Mouse (Mus musculus) CH12.LX (cell line): ENCODE measurements around the gene Prepl. TPM values are rescaled to one million over a fixed set of nuclear protein-coding genes. Genes with fewer than 3 reads are reported as not detected.

ENCODE experiments used
- DNase-seq: peaks from one replicate; pipeline ENCODE4 v3.0.0-alpha.2; 2013; ENCODE audit errors: extremely low read depth
- H3K27ac ChIP-seq: 2 replicates; pipeline ENCODE4 v1.5.1; 2012; ENCODE audit warnings: low read depth, mild to moderate bottlenecking, control low read depth, moderate library complexity; ENCODE audit not compliant: insufficient read depth
- H3K27me3 ChIP-seq: replicated peaks from 2 replicates; pipeline ENCODE3; 2012; ENCODE audit warnings: inconsistent platforms
- H3K36me3 ChIP-seq, 2 experiments: replicated peaks in 1 of 2; 2 replicates each; pipeline versions ENCODE3 to v1.6.1; 2012; ENCODE audit warnings: inconsistent platforms in 1 of 2, low read length in 1 of 2, mild to moderate bottlenecking in 1 of 2, mixed read lengths in 1 of 2, moderate library complexity in 1 of 2; ENCODE audit not compliant: control insufficient read depth in 1 of 2, insufficient read depth in 1 of 2
- H3K4me1 ChIP-seq, 2 experiments: 2 replicates each; pipeline ENCODE4 v1.6.1; 2012; ENCODE audit warnings: inconsistent platforms in 1 of 2, moderate library complexity in 1 of 2; ENCODE audit not compliant: insufficient read depth in 2 of 2, control insufficient read depth in 1 of 2
- H3K4me2 ChIP-seq: 2 replicates; pipeline ENCODE4 v1.6.1; 2012; ENCODE audit warnings: low read depth, mild to moderate bottlenecking, control low read depth; ENCODE audit not compliant: poor library complexity, insufficient read depth, severe bottlenecking
- H3K4me3 ChIP-seq, 3 experiments: fragments of 150-350 bp in 1 of 3; sonication (generic) in 1 of 3; replicated peaks in 1 of 3; 2 replicates each; pipeline versions ENCODE3 to v1.5.1; 2011 to 2012; ENCODE audit warnings: low read depth in 2 of 3, low read length in 2 of 3, mild to moderate bottlenecking in 2 of 3, moderate library complexity in 2 of 3, control low read depth in 1 of 3, improper control_type of control experiment in 1 of 3, inconsistent platforms in 1 of 3, mixed read lengths in 1 of 3; ENCODE audit not compliant: poor library complexity in 1 of 3
- H3K79me2 ChIP-seq: replicated peaks from 2 replicates; pipeline ENCODE4 v1.6.1; 2012; ENCODE audit warnings: mild to moderate bottlenecking, moderate library complexity; ENCODE audit not compliant: control insufficient read depth, poor library complexity, insufficient read depth, severe bottlenecking; ENCODE audit errors: extremely low read depth
- H3K9ac ChIP-seq: 2 replicates; pipeline ENCODE4 v1.6.1; 2012; ENCODE audit warnings: low read depth, mild to moderate bottlenecking, control low read depth, moderate library complexity; ENCODE audit not compliant: insufficient read depth
- H3K9me3 ChIP-seq: replicated peaks from 2 replicates; pipeline ENCODE3; 2012; ENCODE audit warnings: low read length, inconsistent platforms, mixed read lengths
- BHLHE40 ChIP-seq: IDR thresholded peaks from 2 replicates; pipeline ENCODE4 v1.6.1; 2011; ENCODE audit warnings: mild to moderate bottlenecking, low read depth, low read length, improper control_type of control experiment
- CHD1 ChIP-seq: IDR thresholded peaks from 2 replicates; pipeline ENCODE4 v1.6.1; 2012; ENCODE audit warnings: low read depth, low read length, improper control_type of control experiment, inconsistent platforms
- CHD2 ChIP-seq: IDR thresholded peaks from 2 replicates; pipeline ENCODE4 v1.6.1; 2011; ENCODE audit warnings: low read length, improper control_type of control experiment
- CTCF ChIP-seq, 2 experiments: IDR thresholded peaks in 1 of 2; conservative IDR thresholded peaks in 1 of 2; 2 replicates each; pipeline ENCODE4 v1.5.1; 2011 to 2012; ENCODE audit warnings: low read depth in 2 of 2, low read length in 2 of 2, improper control_type of control experiment in 1 of 2, inconsistent platforms in 1 of 2, mild to moderate bottlenecking in 1 of 2, moderate library complexity in 1 of 2
- E2F4 ChIP-seq: IDR thresholded peaks from 2 replicates; pipeline ENCODE4 v1.6.1; 2011; ENCODE audit warnings: low read depth, low read length, improper control_type of control experiment; ENCODE audit not compliant: insufficient replicate concordance
- ELF1 ChIP-seq: IDR thresholded peaks from 2 replicates; pipeline ENCODE4 v1.6.1; 2014; ENCODE audit warnings: low read depth, mild to moderate bottlenecking, inconsistent platforms, low read length, improper control_type of control experiment
- ETS1 ChIP-seq: conservative IDR thresholded peaks from 2 replicates; pipeline ENCODE4 v1.6.1; 2012; ENCODE audit warnings: low read depth, mild to moderate bottlenecking, inconsistent platforms, low read length, improper control_type of control experiment, moderate library complexity
- GABPA ChIP-seq: IDR thresholded peaks from 2 replicates; pipeline ENCODE4 v1.6.1; 2012; ENCODE audit warnings: low read depth, low read length, improper control_type of control experiment, inconsistent platforms; ENCODE audit not compliant: insufficient replicate concordance
- IRF4 ChIP-seq: IDR thresholded peaks from 2 replicates; pipeline ENCODE4 v1.6.1; 2014; ENCODE audit warnings: low read depth, mild to moderate bottlenecking, inconsistent platforms, low read length, improper control_type of control experiment
- JUN ChIP-seq: IDR thresholded peaks from 2 replicates; pipeline ENCODE4 v1.6.1; 2011; ENCODE audit warnings: low read depth, mild to moderate bottlenecking, low read length, improper control_type of control experiment, moderate library complexity; ENCODE audit not compliant: insufficient read depth
- JUND ChIP-seq: conservative IDR thresholded peaks from 2 replicates; pipeline ENCODE4 v1.6.1; 2011; ENCODE audit warnings: low read depth, low read length, improper control_type of control experiment
- KAT2A ChIP-seq: IDR thresholded peaks from 2 replicates; pipeline ENCODE4 v1.6.1; 2012; ENCODE audit warnings: low read length, improper control_type of control experiment, inconsistent platforms; ENCODE audit not compliant: insufficient replicate concordance
- MAX ChIP-seq: IDR thresholded peaks from 2 replicates; pipeline ENCODE4 v1.6.1; 2011; ENCODE audit warnings: low read length, improper control_type of control experiment
- MXI1 ChIP-seq: IDR thresholded peaks from 2 replicates; pipeline ENCODE4 v1.6.1; 2011; ENCODE audit warnings: mild to moderate bottlenecking, low read depth, low read length, improper control_type of control experiment
- NELFE ChIP-seq: IDR thresholded peaks from 2 replicates; pipeline ENCODE4 v1.6.1; 2011; ENCODE audit warnings: low read depth, low read length, improper control_type of control experiment
- NRF1 ChIP-seq: IDR thresholded peaks from 2 replicates; pipeline ENCODE4 v1.6.1; 2014; ENCODE audit warnings: low read depth, mild to moderate bottlenecking, inconsistent platforms, low read length, improper control_type of control experiment, moderate library complexity
- PAX5 ChIP-seq: IDR thresholded peaks from 2 replicates; pipeline ENCODE4 v1.6.1; 2012; ENCODE audit warnings: low read length, inconsistent platforms, mixed read lengths
- POLR2A ChIP-seq: IDR thresholded peaks from 2 replicates; pipeline ENCODE4 v1.6.1; 2011; ENCODE audit warnings: low read depth, mild to moderate bottlenecking, improper control_type of control experiment, low read length
- RAD21 ChIP-seq: IDR thresholded peaks from 2 replicates; pipeline ENCODE4 v1.6.1; 2011; ENCODE audit warnings: low read depth, mild to moderate bottlenecking, low read length, improper control_type of control experiment, moderate library complexity
- RCOR1 ChIP-seq: conservative IDR thresholded peaks from 2 replicates; pipeline ENCODE4 v1.6.1; 2012; ENCODE audit warnings: low read depth, mild to moderate bottlenecking, inconsistent platforms, low read length, improper control_type of control experiment
- SIN3A ChIP-seq: IDR thresholded peaks from 2 replicates; pipeline ENCODE4 v1.6.1; 2012; ENCODE audit warnings: low read length, improper control_type of control experiment, inconsistent platforms
- SMC3 ChIP-seq: IDR thresholded peaks from 2 replicates; pipeline ENCODE4 v1.6.1; 2011; ENCODE audit warnings: low read depth, low read length, improper control_type of control experiment
- TCF12 ChIP-seq: IDR thresholded peaks from 2 replicates; pipeline ENCODE4 v1.6.1; 2014; ENCODE audit warnings: low read depth, mild to moderate bottlenecking, inconsistent platforms, low read length, improper control_type of control experiment
- USF1 ChIP-seq: IDR thresholded peaks from 2 replicates; pipeline ENCODE4 v1.6.1; 2014; ENCODE audit warnings: low read depth, mild to moderate bottlenecking, inconsistent platforms, low read length, improper control_type of control experiment
- ZC3H11A ChIP-seq: IDR thresholded peaks from 2 replicates; pipeline ENCODE4 v1.6.1; 2012; ENCODE audit warnings: low read depth, mild to moderate bottlenecking, inconsistent platforms, low read length, improper control_type of control experiment
- ZKSCAN1 ChIP-seq: IDR thresholded peaks from 2 replicates; pipeline ENCODE4 v1.6.1; 2012; ENCODE audit warnings: low read depth, inconsistent platforms, low read length, improper control_type of control experiment, borderline replicate concordance
- ZMIZ1 ChIP-seq: IDR thresholded peaks from 2 replicates; pipeline ENCODE4 v1.6.1; 2012; ENCODE audit warnings: low read depth, mild to moderate bottlenecking, inconsistent platforms, low read length, improper control_type of control experiment
- ZNF384 ChIP-seq: IDR thresholded peaks from 2 replicates; pipeline ENCODE4 v1.6.1; 2012; ENCODE audit warnings: low read depth, low read length, improper control_type of control experiment, inconsistent platforms
- dilution Hi-C: fragments of 300-500 bp; cut with MboI; formaldehyde crosslinking; loops from 2 replicates; pipeline ENCODE4 v1.14.3; 2020; ENCODE audit warnings: low sequenced_read_pairs; ENCODE audit not compliant: extremely low pct_unique_long_range_greater_than_20kb, extremely low pct_ligation_motif_present
- in situ Hi-C: fragments of 300-500 bp; cut with MboI; formaldehyde crosslinking; loops from 3 replicates; pipeline ENCODE4 v1.14.3; 2019; ENCODE audit warnings: low sequenced_read_pairs, low pct_ligation_motif_present, low pct_unique_long_range_greater_than_20kb, mixed read lengths
- polyA plus RNA-seq: library from polyadenylated mRNA; unstranded; fragments of >175 nt; gene quantifications from 2 replicates; pipeline ENCODE4 v1.2.1, GENCODE M21; 2012; ENCODE audit warnings: low read depth; ENCODE audit not compliant: insufficient read length
- total RNA-seq, 2 experiments: library from RNA; depleted of rRNA; stranded (reverse); fragments of 300-350 nt in 1 of 2; fragments of >200 nt in 1 of 2; gene quantifications; 2 replicates each; pipeline ENCODE4 v1.2.3; 2012 to 2014

The Prepl gene
- total and polyA plus RNA-seq, 3 experiments: 7.0 to 22.9 (median 8.5) TPM

DNA sequence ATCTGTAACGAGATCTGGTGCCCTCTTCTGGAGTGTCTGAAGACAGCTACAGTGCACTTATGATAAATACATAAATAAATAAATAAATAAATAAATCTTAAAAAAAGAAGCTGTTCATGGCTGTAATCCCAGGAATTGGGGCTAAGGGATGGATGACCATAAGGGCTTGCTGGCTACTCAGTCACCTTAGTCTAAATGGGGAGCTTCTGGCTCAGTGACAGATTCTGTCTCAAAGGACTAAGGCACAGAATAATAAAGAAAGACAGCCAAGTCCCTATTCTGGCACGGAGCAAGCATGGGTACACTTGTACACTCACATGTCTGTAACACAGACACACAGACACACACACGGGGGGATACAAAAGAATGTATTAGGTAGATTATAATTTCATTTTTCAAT is 10.8 kb downstream of the Prepl start:
- no peak for TF ChIP-seq TCF12
- H3K4me3 ChIP-seq: no peak overlapping the region
- H3K27me3 ChIP-seq: no peaks in the 10 kb centered on the region
- H3K9ac ChIP-seq: no peak overlapping the region
- H3K9me3 ChIP-seq: no peaks in the 10 kb centered on the region
- H3K4me2 ChIP-seq: no peak overlapping the region
- no peak for DNase-seq
- H3K36me3 ChIP-seq: peaks cover 25 to 55% of the 10 kb centered on the region in 2 experiments
- H3K27ac ChIP-seq: no peak overlapping the region
- dilution Hi-C loops: no loop called here
- in situ Hi-C loops: no loop called here
- no peaks in the 10 kb centered on the region for H3K79me2 ChIP-seq
- no peaks in the 10 kb centered on the region for H3K4me1 ChIP-seq

DNA sequence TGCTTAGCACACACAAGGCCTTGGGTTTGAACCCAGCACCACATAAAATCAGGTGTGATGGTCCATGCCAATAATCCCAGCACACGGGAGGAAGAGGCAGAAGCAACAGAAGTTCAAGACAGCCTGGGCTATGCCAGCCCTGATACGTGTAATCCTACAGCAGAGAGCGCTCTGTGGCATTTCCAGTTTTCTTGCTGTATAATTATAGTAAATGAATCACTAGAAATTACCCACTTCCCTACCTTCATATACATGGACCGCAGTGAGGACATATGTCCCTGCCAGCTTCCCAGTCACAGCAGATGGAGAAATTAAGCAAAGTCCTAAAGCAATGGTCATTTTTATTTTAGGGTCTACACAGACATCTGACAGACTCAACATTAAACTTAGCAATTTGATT is 16.0 kb downstream of the Prepl start:
- dilution Hi-C loops (no loop called here), in situ Hi-C loops (no loop called here)

DNA sequence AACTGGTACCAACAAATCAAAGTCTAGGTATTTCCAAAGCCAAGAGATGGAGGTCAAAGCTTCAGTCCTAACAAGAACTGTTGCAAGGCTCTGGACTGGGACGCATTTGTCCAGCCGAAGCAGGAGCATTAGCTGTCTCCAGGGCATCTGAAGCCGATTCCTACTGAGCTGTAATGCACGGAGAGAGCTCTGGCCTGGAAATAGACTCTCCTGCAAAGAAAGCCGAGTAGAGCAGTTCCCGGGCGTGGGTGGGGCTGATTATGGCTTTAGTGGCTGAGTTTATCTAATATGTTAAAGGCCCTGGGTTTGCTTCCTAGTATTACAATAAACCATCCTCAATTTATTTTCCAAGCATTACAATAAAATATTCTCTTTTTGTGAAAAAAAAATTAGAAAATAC is 16.8 kb downstream of the Prepl start:
- H3K27ac ChIP-seq: no peak overlapping the region
- dilution Hi-C loops (no loop called here), in situ Hi-C loops (no loop called here)
- H3K4me3 ChIP-seq: no peak overlapping the region
- no peaks in the 10 kb centered on the region for H3K9me3 ChIP-seq
- H3K79me2 ChIP-seq: no peaks in the 10 kb centered on the region
- H3K9ac ChIP-seq: no peak overlapping the region
- no peaks in the 10 kb centered on the region for H3K27me3 ChIP-seq
- no peaks in the 10 kb centered on the region for H3K4me1 ChIP-seq
- TF ChIP-seq ETS1 (no peak), ZMIZ1 (no peak), MAX (no peak), SIN3A (no peak), NELFE (no peak), KAT2A (no peak), ELF1 (no peak), CTCF (conservative IDR thresholded peaks at IDR 0.05 in 1 of 2, IDR thresholded peaks at IDR 0.05 in 1 of 2; ENCODE audit: low read depth in 2 of 2, low read length in 2 of 2) (no peak), JUN (no peak), USF1 (no peak), GABPA (no peak), CHD1 (no peak), RAD21 (no peak), MXI1 (no peak), BHLHE40 (no peak), POLR2A (no peak), NRF1 (no peak), JUND (no peak), ZC3H11A (no peak), ZKSCAN1 (no peak)
- no peak overlapping the region for H3K4me2 ChIP-seq
- no peak for DNase-seq
- peaks cover 39 to 82% of the 10 kb centered on the region in 2 experiments for H3K36me3 ChIP-seq

More for the DNA sequence above, 16.0 kb downstream of the Prepl start:
- H3K36me3 ChIP-seq: peaks cover 42 to 81% of the 10 kb centered on the region in 2 experiments
- no peaks in the 10 kb centered on the region for H3K79me2 ChIP-seq
- no peaks in the 10 kb centered on the region for H3K9me3 ChIP-seq
- H3K27ac ChIP-seq: no peak overlapping the region
- H3K4me3 ChIP-seq: no peak overlapping the region
- H3K27me3 ChIP-seq: no peaks in the 10 kb centered on the region
- no peak overlapping the region for H3K4me2 ChIP-seq
- DNase-seq: no peak
- H3K9ac ChIP-seq: no peak overlapping the region
- TF ChIP-seq CHD2 (no peak), PAX5 (no peak), JUN (no peak), CHD1 (no peak), ZKSCAN1 (no peak), ZNF384 (no peak), MAX (no peak), POLR2A (no peak), SMC3 (no peak), E2F4 (no peak), IRF4 (no peak), RCOR1 (no peak)
- H3K4me1 ChIP-seq: no peaks in the 10 kb centered on the region
